Mouse (Mus musculus) C2C12 (cell line): ENCODE measurements around the gene Hlcs.

Source experiments
- CTCF ChIP-seq: IDR thresholded peaks from one replicate; pipeline ENCODE4 v1.5.1; 2011; ENCODE audit not compliant: control insufficient read depth, insufficient read depth, insufficient read length
- MAX ChIP-seq: IDR thresholded peaks from one replicate; pipeline ENCODE4 v1.6.1; 2011; ENCODE audit warnings: mild to moderate bottlenecking, control low read depth
- MYOD1 ChIP-seq: IDR thresholded peaks from one replicate; pipeline ENCODE4 v1.6.1; 2011; ENCODE audit warnings: low read depth; ENCODE audit not compliant: control insufficient read depth, insufficient read length
- USF1 ChIP-seq: IDR thresholded peaks from one replicate; pipeline ENCODE4 v1.6.1; 2011; ENCODE audit warnings: low read depth, mild to moderate bottlenecking, control low read depth, moderate library complexity

GRCm38 (mm10) chr16:94348779-94349178, 35.4 kb upstream of the Hlcs start:
- no peak for TF ChIP-seq CTCF
- no peak for TF ChIP-seq MAX
- TF ChIP-seq USF1: no peak
- no peak for TF ChIP-seq MYOD1
